Mouse (Mus musculus) hindbrain, embryonic 13.5 days (tissue): ENCODE data around the gene Pde11a. TPM values are rescaled to one million over a fixed set of nuclear protein-coding genes. Genes with fewer than 3 reads are reported as not detected.

Experiments used
- microRNA-seq: library from miRNA; unstranded; fragments of <30 nt; microRNA quantifications from one replicate; pipeline ENCODE4, GENCODE M21; 2016
- polyA plus RNA-seq: library from polyadenylated mRNA; unstranded; fragments of >200 nt; fragmentation: Nextera tagmentation; extraction: Ambion mirVana; gene quantifications from 2 replicates; pipeline ENCODE4 v1.2.1, GENCODE M21; 2015

Pde11a gene
- polyA plus RNA-seq, 1 experiment from 2014 or later, result 1.6 TPM

Small RNA genes within 50 kb of the gene (microRNA-seq; reads per million reads assigned to microRNA genes)
- not detected for gene Gm44337

Other genes with a start within 250 kb of the Pde11a start
- gene Cyct, start 21.7 kb upstream of the Pde11a start, polyA plus RNA-seq, result not detected in 2 replicates
- gene Rbm45, start 31.2 kb upstream of the Pde11a start, polyA plus RNA-seq, result 22.1 and 25.6 TPM in 2 replicates
- 24.2 and 27.7 TPM in 2 replicates for gene Osbpl6, start 67.7 kb upstream of the Pde11a start, polyA plus RNA-seq